Mouse (Mus musculus) A20 (cell line): ENCODE results near the gene Olfr763.
A peak's percentile ranks its signal among the peaks of the same experiment; 100 is the strongest.
"Not testable (repeated sequence)": the region's sequence is repeated elsewhere in the genome, so short reads cannot be mapped to it uniquely, and the experiment has no call there.

Source experiments
- DNase-seq: peaks from one replicate; pipeline ENCODE4 v3.0.0-alpha.2; 2011; ENCODE audit warnings: low read depth, low spot score

The Olfr763 gene

GRCm38 (mm10) chr10:129010288-129010841 lies at the start of gene Olfr763:
TSS of gene Olfr763 (plus strand) at chr10:129010791.
- DNase-seq, result no peak

GRCm38 (mm10) chr10:128964961-128965360 lies 45.6 kb upstream of the Olfr763 start:
- DNase-seq, result no peak

- no peak for DNase-seq
Observed at GRCm38 (mm10) chr10:128965871-128966270, 44.7 kb upstream of the Olfr763 start.

- DNase-seq, result no peak
Observed at GRCm38 (mm10) chr10:128968341-128968749, 42.2 kb upstream of the Olfr763 start.

GRCm38 (mm10) chr10:128970740-128971250 lies 39.8 kb upstream of the Olfr763 start:
- DNase-seq, result peak; percentile 40

GRCm38 (mm10) chr10:128972841-128973240 lies 37.8 kb upstream of the Olfr763 start:
- DNase-seq, result no peak

GRCm38 (mm10) chr10:128976395-128976794 lies 34.2 kb upstream of the Olfr763 start:
- DNase-seq, result no peak

GRCm38 (mm10) chr10:128977522-128978114 lies 33.0 kb upstream of the Olfr763 start:
- peak; percentile 43 for DNase-seq

GRCm38 (mm10) chr10:128980644-128981365 lies 29.8 kb upstream of the Olfr763 start:
- no peak for DNase-seq

- DNase-seq, result not testable (repeated sequence)
Observed at GRCm38 (mm10) chr10:128989131-128989530, 21.5 kb upstream of the Olfr763 start, which contains the start of gene Olfr9. TSS of gene Olfr9 (plus strand) at chr10:128989431.

- not testable (repeated sequence) for DNase-seq
Observed at GRCm38 (mm10) chr10:128990129-128990850, 20.3 kb upstream of the Olfr763 start.

- no peak for DNase-seq
Observed at GRCm38 (mm10) chr10:128990994-128991393, 19.6 kb upstream of the Olfr763 start.

GRCm38 (mm10) chr10:128995796-128996195 lies 14.8 kb upstream of the Olfr763 start:
- DNase-seq, result no peak

GRCm38 (mm10) chr10:128996523-128997040 lies 14.0 kb upstream of the Olfr763 start:
- DNase-seq, result no peak

- DNase-seq, result no peak
Observed at GRCm38 (mm10) chr10:129004032-129004920, 6.3 kb upstream of the Olfr763 start.

GRCm38 (mm10) chr10:129011511-129011910 lies 920 bp downstream of the Olfr763 start:
- DNase-seq, result not testable (repeated sequence)

GRCm38 (mm10) chr10:129014477-129014876 lies 3.9 kb downstream of the Olfr763 start:
- no peak for DNase-seq

GRCm38 (mm10) chr10:129023319-129023718 lies 12.7 kb downstream of the Olfr763 start:
- peak; percentile 12 for DNase-seq

GRCm38 (mm10) chr10:129026018-129026662 lies 15.5 kb downstream of the Olfr763 start:
- DNase-seq, result peak; percentile 58

- DNase-seq, result no peak
Observed at GRCm38 (mm10) chr10:129028343-129028742, 17.8 kb downstream of the Olfr763 start.
